Mouse (Mus musculus) intestine, postnatal 0 days (tissue): ENCODE data around the gene S100a6. TPM values are rescaled to one million over a fixed set of nuclear protein-coding genes. Genes with fewer than 3 reads are reported as not detected.

ENCODE experiments used
- ATAC-seq: fragments of 200-750 bp; cut with Nextera tagmentation; 2 replicates; pipeline ENCODE4 v1.8.0; 2017; ENCODE audit warnings: mild to moderate bottlenecking, moderate TSS enrichment, moderate library complexity
- H3K27ac ChIP-seq: fragments of 300-500 bp; sonication (generic); 2 replicates; pipeline ENCODE4 v1.5.1; 2014; ENCODE audit warnings: mild to moderate bottlenecking, low read depth, low read length, moderate library complexity
- H3K27me3 ChIP-seq: fragments of 300-500 bp; sonication (generic); replicated peaks from 2 replicates; pipeline ENCODE4 v1.6.1; 2014; ENCODE audit warnings: low read length, mixed read lengths; ENCODE audit not compliant: control insufficient read depth, insufficient read depth
- H3K36me3 ChIP-seq: fragments of 300-500 bp; sonication (generic); 2 replicates; pipeline ENCODE4 v1.6.1; 2014; ENCODE audit warnings: mild to moderate bottlenecking, moderate library complexity; ENCODE audit not compliant: control insufficient read depth, insufficient read depth
- H3K4me1 ChIP-seq: fragments of 300-500 bp; sonication (generic); replicated peaks from 2 replicates; pipeline ENCODE4 v1.6.1; 2014; ENCODE audit warnings: antibody characterized with exemption, low read length, mixed read lengths; ENCODE audit not compliant: control insufficient read depth, insufficient read depth
- H3K4me2 ChIP-seq: fragments of 300-500 bp; sonication (generic); replicated peaks from 2 replicates; pipeline ENCODE4 v1.6.1; 2014; ENCODE audit warnings: low read depth, mild to moderate bottlenecking, moderate library complexity
- H3K4me3 ChIP-seq: fragments of 300-500 bp; sonication (generic); 2 replicates; pipeline ENCODE4 v1.5.1; 2014; ENCODE audit warnings: low read depth, low read length
- H3K9ac ChIP-seq: fragments of 300-500 bp; sonication (generic); 2 replicates; pipeline ENCODE4 v1.6.1; 2014; ENCODE audit warnings: mild to moderate bottlenecking, low read depth, low read length
- H3K9me3 ChIP-seq: fragments of 300-500 bp; sonication (generic); 2 replicates; pipeline ENCODE4 v1.6.1; 2016; ENCODE audit warnings: mixed run types; ENCODE audit not compliant: control insufficient read depth
- CTCF ChIP-seq: sonication (generic); IDR thresholded peaks from 2 replicates; pipeline ENCODE4 v1.5.1; 2016; ENCODE audit warnings: low read depth, mild to moderate bottlenecking, control low read depth, antibody characterized with exemption, moderate library complexity
- WGBS: fragments of 180-500 bp; shearing (Covaris S2); extraction: QIAGEN DNeasy Blood & Tissue Kit; methylation state at CpG from one replicate; pipeline ENCODE4 v1.1.7; 2014; 5-methylcytosine and 5-hydroxymethylcytosine counted together
- polyA plus RNA-seq: library from polyadenylated mRNA; unstranded; fragments of >200 nt; fragmentation: Nextera tagmentation; extraction: Ambion mirVana; gene quantifications from 2 replicates; pipeline ENCODE4 v1.2.1, GENCODE M21; 2015

Gene S100a6
- 374 and 424 TPM in 2 replicates for polyA plus RNA-seq

DNA sequence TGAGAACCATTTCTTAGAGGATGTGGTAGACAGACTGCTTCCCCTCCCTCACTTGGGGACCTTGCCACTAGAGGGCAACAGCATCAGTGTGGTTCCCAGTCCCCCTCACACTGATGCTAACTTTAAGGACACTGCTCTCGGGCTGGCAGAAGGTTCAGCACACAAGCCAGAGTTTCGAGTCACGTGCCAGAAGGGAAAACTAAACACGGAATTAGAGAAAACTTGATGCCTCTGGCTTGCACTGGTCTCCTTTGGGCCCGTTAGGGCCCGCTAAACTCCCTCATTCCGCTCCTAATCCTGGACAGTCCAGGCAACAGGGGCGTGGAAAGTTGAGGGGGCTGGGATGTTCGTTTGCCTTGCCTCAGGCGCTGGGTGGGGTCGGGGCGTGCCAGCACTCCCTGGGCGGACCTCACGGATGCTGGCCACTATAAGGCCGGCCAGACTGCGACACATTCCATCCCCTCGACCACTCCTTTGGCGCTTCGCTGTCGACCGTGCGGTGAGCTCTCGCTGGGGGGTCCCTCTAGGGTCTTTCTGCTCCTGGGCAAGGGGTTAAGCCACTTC lies at the start of gene S100a6:
Gene S100a6, plus strand, starts transcription at position 155 of the 564 bp plus-strand sequence.
- no peak within 1 kb of the TSS; the same call in none of the 2 replicates for H3K27ac ChIP-seq
- peaks cover 4% of the 10 kb centered on the region; the same call in 1 of the 2 replicates for H3K4me1 ChIP-seq
- no peaks in the 10 kb centered on the region for H3K36me3 ChIP-seq
- no peaks in the 10 kb centered on the region for H3K27me3 ChIP-seq
- H3K9ac ChIP-seq, result peak within 1 kb of the TSS; percentile 34
- peak; percentile 82 for TF ChIP-seq CTCF
- no peaks in the 10 kb centered on the region for H3K9me3 ChIP-seq
- peak; percentile 23; the same call in 1 of the 2 replicates for ATAC-seq
- WGBS, result 2% methylated on average over 23 of the region's 23 CpGs
- H3K4me2 ChIP-seq, result peak within 1 kb of the TSS; percentile 62
- H3K4me3 ChIP-seq, result peak within 1 kb of the TSS; percentile 38

DNA sequence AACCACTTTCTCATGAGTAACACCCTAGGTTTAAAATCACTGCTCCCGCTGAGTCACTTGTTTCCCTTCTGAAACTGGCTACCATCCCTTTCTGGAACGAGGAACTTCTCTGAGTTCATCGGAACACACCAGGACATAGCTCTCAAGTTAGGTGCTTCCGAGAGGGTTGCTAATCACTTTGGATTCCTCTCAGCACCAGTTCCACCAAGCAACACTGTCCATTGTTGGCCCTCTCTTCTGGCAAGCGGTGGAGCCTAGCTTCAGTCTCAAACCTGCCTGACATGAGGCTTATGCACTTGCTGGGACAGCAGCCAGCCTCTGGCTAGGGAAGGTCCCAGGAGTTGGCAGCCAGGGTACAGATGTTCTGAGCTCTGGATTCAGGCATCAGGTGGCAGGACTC lies 38.0 kb upstream of the S100a6 start:
- no peak overlapping the region for H3K9ac ChIP-seq
- H3K4me3 ChIP-seq, result no peak overlapping the region
- no peaks in the 10 kb centered on the region for H3K27me3 ChIP-seq
- H3K4me2 ChIP-seq, result no peak overlapping the region
- no peaks in the 10 kb centered on the region for H3K4me1 ChIP-seq
- no peak for ATAC-seq
- TF ChIP-seq CTCF, result no peak
- WGBS, result 82% methylated on average over 5 of the region's 5 CpGs
- H3K27ac ChIP-seq, result no peak overlapping the region
- no peaks in the 10 kb centered on the region for H3K9me3 ChIP-seq
- no peaks in the 10 kb centered on the region for H3K36me3 ChIP-seq

DNA sequence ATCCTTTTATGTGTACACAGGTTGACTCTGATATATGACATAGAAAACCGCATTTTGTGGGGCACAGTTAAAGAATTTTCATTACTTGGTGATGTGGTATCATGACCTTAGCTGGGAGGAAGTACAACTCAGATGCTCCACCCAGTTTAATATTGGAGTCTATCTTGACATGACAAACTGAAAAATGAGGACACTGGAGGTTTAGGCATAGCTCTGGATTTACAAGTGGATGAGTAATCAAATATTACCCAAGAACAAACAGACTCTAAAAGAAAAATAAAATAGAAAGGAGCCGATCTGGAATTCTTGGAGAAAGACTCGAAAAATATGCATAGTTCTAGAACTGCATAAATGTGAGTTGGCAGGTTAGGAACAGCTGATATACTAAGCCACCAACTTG lies 37.4 kb upstream of the S100a6 start:
- Histone ChIP-seq H3K4me1 (no peaks in the 10 kb centered on the region), H3K27ac (no peak overlapping the region), H3K9me3 (no peaks in the 10 kb centered on the region), H3K4me3 (no peak overlapping the region), H3K36me3 (no peaks in the 10 kb centered on the region), H3K9ac (no peak overlapping the region), H3K4me2 (no peak overlapping the region), H3K27me3 (no peaks in the 10 kb centered on the region)
- 41% methylated on average over 3 of the region's 3 CpGs for WGBS
- TF ChIP-seq CTCF, result no peak
- ATAC-seq, result no peak

DNA sequence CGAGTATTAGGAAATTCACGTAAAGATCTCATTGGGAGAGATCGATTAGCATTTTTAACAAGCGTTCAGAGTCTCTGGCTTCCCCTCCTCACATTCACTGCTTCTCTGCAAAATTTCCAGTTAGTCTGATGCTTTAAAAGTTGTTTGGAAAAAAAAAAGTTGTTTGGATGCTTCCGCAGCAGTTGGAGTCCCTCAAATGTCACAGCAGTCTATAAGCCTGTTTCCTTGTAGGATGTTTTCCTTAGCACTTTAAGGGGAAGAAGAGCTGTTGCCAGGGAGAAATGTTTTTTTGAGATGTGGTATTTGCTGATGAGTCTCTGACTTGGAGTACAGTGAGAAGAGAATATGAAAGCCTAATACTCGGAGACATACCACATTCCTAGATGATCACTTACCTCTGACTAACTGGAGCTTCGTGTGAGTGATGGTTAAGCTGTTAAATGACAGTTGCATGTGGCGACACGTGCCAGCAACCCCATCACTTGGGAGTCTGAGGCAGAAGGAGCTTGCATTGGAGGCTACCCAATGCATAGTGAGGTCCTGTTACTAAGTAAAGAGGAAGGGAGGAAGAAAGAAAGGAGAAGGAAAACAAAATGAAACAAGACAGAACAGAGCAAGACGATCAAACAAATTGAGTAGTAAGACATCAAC lies 36.2 kb upstream of the S100a6 start:
- no peaks in the 10 kb centered on the region for H3K9me3 ChIP-seq
- ATAC-seq, result no peak
- H3K36me3 ChIP-seq, result no peaks in the 10 kb centered on the region
- no peak overlapping the region for H3K9ac ChIP-seq
- H3K4me2 ChIP-seq, result no peak overlapping the region
- no peak for TF ChIP-seq CTCF
- H3K27me3 ChIP-seq, result no peaks in the 10 kb centered on the region
- no peak overlapping the region for H3K4me3 ChIP-seq
- no peaks in the 10 kb centered on the region for H3K4me1 ChIP-seq
- no peak overlapping the region for H3K27ac ChIP-seq
- 72% methylated on average over 10 of the region's 10 CpGs for WGBS

DNA sequence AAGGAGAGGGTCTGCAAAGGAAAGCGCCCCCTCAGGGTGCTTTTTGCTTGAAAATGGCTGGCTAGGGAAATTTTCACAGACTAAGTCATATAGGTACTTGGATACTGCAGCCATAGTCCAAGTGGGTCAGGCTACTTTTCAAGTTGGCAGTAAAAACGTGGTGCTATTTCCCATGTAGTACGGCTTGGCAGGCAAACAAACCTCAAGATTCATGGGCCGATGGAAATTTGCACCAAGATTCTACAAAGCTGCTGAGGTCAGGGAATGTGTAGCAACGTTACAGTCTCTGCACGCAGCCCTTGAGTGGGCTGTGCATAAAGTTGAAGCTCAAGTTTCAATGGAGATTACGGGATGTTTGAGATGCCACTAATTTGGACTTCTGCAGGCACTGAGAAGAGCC lies 33.2 kb upstream of the S100a6 start:
- Histone ChIP-seq H3K9me3 (no peaks in the 10 kb centered on the region), H3K9ac (no peak overlapping the region), H3K27me3 (no peaks in the 10 kb centered on the region), H3K4me2 (no peak overlapping the region), H3K4me3 (no peak overlapping the region), H3K36me3 (no peaks in the 10 kb centered on the region), H3K27ac (no peak overlapping the region), H3K4me1 (no peaks in the 10 kb centered on the region; the same call in 1 of the 2 replicates)
- TF ChIP-seq CTCF, result no peak
- ATAC-seq, result no peak
- 67% methylated on average over 7 of the region's 7 CpGs for WGBS

DNA sequence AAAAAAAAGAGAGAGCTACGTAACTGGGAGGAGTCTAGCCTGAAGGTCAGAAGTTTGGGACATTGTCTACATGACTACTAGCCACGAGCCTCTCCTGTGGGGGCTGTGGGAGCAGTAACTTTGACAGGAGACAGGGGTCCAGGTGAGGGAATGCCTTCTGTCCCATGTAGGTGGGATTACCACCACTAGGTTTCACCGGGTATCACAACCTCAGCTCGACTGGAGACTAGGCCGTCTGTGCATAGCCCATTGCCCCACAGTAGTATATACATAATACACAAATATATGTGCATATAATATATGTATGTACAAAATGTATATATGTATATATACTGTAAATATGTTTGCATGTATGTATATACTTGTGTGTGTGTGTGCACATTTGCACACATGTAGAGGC lies 31.5 kb upstream of the S100a6 start:
- ATAC-seq, result no peak
- H3K4me3 ChIP-seq, result no peak overlapping the region
- no peaks in the 10 kb centered on the region for H3K27me3 ChIP-seq
- no peaks in the 10 kb centered on the region for H3K36me3 ChIP-seq
- no peak overlapping the region for H3K27ac ChIP-seq
- no peak overlapping the region for H3K9ac ChIP-seq
- TF ChIP-seq CTCF, result no peak
- WGBS, result 95% methylated on average over 5 of the region's 5 CpGs
- no peak overlapping the region for H3K4me2 ChIP-seq
- no peaks in the 10 kb centered on the region; the same call in 1 of the 2 replicates for H3K4me1 ChIP-seq
- H3K9me3 ChIP-seq, result no peaks in the 10 kb centered on the region
